Mouse (Mus musculus) left cerebral cortex, postnatal 4 days (tissue): ENCODE data around the gene Cpm. TPM values are rescaled to one million over a fixed set of nuclear protein-coding genes. Genes with fewer than 3 reads are reported as not detected.

Experiments
- DNase-seq: peaks from one replicate; pipeline ENCODE4 v3.0.0-alpha.2; 2022
- intact Hi-C: fragments of 180-260 bp; cut with DNase I; formaldehyde crosslinking; loops from one replicate; pipeline ENCODE4 v1.15.1; 2025
- total RNA-seq, 2 experiments: library from RNA; stranded (reverse); gene quantifications; 2 replicates each; pipeline ENCODE4 v1.2.3; 2021

Cpm gene
- total RNA-seq, 2 experiments from 2014 or later = 1.7 to 2.5 TPM

DNA sequence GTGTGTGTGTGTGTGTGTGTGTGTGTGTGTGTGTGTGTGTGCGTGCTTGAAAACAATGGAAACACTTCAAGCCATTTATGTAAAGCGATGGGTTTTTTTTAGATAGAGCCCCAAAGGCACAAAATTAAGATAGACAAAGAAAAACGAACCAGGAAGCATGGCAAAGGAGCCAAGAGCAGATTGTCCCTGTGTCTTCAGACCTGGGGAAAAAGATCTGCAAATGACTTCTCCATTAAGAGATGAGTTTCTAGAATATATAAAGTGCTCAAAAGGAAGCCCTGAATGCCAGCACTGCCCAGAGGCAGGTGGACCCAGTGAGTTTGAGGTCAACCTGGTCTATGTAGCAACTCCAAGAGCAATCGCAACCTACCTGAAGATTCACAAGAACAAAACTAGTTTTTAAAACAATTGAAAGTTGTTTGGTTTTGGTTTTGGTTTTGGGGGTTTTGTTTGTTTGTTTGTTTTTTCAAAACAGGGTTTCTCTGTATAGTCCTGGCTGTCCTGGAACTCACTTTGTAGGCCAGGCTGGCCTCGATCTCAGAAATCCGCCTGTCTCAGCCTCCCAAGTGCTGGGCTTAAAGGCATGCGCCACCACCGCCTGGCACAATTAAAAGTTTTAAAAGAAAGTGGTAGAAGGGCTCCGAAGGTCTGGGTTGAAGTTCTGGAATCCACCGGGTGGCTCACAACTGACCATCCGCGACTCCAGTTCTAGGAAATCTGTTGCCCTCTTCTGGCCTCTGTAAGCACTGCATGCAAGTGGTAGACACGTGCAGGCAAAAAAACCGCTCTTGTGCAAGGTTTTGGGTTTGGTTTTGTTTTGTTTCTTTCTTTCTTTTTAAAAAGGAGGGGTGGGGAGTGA, 52.9 kb downstream of the Cpm start:
- DNase-seq = peak; percentile 36
- intact Hi-C loops = no loop called here

DNA sequence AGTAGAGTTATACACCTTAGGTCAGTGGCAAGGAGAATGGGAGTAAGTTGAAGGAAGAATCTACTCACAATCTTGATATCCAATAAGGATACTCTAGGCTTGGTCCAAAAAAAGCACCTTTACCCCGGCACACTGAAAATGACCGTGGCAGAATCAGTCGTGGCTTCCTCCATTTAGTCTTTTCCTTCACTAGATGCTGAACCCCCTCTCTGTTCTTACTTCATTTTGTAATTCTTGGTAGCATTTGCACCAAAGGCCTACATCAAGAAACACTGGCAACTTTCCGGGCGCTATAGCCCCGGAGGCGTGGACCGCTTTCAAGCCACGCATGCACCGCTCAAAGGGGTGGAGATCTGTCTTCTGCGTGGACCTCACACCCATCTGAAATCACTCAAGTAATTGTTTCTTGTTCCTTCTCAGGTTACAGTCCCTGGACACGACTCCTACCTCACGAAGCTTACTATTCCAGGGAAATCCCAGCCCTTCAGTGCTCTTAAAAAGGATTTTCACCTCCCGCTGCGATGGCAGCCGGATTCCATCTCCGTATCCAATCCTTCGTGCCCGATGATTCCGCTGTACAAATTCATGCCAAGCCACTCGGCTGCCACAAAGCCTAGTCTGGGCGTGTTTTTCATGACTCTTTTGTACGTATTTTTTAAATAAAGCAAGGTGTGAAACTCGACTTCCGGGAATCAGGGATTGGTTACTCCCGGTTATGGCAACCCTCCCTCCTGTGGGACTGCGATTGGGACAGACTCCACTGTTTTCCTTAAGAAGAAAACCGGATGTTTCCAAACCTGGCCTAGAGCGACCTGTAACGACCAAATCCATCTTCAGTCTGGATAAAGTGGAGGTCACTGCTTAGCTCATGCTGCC, 53.8 kb downstream of the Cpm start:
- intact Hi-C loops = no loop called here
- no peak for DNase-seq

DNA sequence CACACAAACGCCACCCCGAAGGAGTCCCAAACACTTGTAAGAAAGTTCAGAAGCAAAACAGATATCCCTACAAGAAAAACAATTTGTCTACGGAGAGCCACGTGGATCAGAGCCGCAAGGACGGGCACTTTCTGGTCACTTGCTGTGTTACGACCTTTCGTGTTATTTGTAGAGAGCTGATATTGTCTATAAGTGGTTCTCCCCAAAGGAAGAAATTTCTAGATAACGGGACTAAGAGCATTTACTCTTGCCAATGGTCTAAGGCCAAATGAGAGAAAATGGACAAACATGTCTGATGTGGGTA, 54.4 kb downstream of the Cpm start:
- DNase-seq = no peak
- intact Hi-C loops = no loop called here

DNA sequence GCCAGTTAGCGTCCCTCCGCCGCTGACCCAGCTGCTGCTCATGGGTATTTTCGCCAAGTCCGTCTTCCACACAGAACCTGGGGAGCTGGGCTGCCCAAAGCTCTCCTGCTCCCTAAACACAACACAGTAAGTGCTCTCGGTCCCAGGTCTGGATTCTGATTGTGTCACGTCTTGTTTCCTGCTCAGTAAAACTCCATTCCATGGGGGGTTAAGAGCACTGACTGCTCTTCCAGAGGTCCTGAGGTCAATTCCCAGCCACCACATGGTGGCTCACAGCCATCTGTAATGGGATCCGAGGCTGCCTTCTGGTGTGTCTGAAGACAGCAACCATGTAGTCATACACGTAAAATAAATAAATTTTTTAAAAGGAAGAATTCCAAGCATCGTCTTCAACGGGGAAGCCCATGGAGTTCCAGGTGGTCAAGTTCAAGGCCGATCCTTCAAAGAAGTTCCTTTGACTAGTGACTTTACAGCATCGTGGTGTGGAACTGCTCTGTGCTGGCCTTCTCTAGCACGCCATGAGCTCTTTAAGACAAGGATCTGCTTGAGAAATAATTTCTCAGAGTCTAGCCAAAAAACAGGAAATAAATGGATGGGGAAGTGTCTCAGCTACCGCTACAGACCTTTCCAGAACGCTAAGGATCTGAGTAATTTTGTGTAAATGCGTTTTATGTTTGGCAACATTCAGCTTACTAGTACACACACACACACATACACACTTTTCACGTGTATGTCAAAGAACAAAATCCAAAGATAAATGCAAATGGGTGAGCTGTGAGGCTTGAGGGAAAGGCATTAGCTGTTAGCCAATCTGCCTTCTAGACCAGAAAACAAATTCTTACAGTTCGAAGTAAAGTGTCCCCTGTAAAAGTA, 55.2 kb downstream of the Cpm start:
- intact Hi-C loops = no loop called here
- no peak for DNase-seq

DNA sequence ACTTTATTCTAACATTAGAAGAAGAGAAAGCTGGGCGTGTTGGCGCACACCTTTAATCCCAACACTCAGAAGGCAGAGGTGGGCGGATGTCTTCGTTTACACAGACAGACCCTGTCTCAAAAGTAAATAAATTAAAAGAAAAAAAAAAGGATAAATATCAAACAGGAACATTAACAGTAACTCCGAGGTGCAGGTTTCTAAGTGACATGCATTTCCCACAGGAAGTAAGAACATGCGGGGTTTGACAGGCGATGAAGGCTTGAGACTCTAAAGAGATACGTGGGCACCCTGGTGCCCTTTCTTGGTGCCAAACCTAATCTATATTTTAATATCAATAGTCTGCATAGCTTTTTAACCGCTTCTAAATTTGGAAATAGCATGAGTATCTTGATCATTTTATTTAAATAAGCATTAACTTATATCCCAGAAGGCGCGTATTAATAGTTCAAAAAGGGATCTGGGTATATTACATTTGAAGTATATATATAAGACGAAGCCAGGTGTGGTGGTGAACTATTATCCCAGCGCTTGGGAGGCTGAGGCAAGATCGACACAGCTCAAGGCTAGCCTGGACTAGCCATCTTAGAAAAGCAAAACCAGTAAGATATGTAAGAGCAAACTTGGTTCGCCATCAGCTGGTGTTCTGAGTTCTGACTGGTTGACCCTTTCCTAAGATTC, 56.0 kb downstream of the Cpm start:
- intact Hi-C loops = no loop called here
- no peak for DNase-seq

DNA sequence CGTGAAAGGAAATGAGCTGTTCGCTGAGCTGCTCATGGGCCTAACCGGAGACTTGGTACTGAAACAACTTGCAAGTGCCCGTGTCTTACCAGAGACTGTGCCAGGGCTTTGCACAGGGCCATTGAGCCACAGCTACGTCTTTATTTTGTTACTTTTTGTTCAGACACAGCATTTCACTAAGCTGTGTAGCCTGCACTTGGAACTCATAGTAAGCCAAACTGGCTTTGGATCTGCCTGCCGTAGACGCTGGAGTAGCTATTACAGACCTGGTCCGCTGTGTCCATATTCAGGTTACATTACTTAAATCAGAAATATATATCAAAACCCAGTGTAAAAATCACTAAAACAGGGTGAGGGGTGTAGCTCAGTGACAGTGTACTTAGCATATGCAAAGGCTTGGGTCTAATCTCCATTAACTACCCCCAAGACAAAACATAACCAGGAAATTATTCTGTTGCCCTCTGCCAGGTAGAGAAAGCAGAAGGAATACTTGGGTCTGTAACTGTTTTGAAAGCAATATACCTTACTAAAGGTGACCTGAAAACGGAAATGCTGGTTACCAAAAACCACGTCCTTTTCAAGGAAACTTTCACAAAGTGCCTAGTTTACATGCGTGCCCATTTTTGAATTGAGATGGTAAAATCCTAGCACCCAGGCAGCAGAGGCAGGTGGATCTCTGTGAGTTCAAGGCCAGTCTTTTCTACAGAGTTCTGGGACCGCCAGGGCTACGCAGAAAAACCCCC, 56.7 kb downstream of the Cpm start:
- no peak for DNase-seq
- intact Hi-C loops = no loop called here

DNA sequence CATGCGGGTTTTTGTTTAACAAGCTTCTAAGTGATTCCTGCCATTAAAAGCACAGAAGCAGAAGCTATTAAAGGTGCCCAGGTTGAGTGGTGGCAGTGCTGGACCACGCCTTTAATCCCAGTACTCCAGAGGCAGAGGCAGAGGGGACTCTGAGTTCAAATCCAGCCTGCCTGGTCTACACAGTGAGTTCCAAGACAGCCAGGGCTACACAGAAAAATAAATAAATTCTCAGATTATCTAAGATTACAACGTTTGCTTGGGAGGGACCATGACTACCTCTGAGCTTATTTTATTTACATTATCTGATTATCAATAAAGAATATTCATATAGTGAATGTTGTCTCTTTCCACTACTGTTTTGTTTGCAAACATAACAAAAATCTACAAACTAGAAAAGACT, 57.7 kb downstream of the Cpm start:
- intact Hi-C loops = no loop called here

DNA sequence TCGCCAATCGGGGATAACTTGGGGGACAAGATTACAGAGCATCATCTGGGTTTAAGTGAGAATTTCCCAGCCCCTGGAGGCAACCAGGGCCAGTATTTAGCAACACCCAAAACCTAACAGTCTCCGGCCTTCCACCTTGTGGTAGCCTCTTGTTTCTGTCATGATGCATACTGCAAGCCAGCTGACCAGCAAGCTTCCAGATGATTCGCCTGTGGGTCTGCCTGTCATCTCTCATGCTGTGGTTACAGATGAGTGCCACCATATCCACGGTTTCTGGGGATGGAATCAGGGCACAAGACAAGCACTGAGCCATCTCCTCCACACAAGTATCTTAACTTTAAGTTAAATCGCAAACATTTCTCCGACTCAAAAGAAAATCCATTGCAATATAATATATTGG, 58.3 kb downstream of the Cpm start:
- intact Hi-C loops = no loop called here
- no peak for DNase-seq

More for the DNA sequence above, 57.7 kb downstream of the Cpm start:
- no peak for DNase-seq

DNA sequence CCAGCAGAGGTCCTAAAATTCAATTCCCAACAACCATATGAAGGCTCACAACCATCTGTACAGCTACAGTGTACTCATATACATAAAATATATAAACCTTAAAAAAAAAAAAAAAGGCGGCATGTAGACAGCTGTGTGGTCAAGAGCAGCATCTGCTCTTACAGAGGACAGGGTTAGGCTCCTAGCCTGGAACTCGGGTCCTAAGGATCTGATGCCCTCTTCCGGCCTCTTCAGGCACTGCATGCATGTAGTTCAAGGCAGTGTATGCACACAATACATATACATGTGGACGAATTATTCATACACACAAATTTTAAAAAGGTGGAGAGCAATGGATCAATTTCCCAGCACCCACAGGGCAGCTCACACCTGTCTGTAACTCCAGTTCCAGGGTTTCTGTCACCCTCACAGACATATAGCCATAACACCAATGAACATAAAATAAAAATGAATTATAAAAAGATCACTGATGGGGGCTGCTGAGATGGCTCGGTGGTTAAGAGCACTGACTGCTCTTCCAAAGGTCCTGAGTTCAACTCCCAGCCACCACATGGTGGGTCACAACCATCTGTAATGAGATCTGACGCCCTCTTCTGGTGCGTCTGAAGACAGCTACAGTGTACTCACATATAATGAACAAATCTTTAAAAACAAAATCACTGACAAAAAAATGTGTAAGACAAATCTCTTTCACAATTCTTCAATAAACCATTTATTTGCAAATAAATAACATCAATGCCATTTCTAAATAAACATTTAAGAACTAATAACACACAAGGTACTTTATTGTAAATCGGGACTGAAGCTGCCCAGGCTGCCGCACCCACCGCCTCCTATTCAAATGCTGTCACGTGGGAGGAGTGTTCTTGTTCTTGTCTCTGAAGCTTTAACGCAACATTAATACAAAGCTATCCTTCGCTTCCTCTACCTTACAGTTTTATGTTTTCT, 59.2 kb downstream of the Cpm start:
- peak; percentile 21 for DNase-seq
- intact Hi-C loops = no loop called here

DNA sequence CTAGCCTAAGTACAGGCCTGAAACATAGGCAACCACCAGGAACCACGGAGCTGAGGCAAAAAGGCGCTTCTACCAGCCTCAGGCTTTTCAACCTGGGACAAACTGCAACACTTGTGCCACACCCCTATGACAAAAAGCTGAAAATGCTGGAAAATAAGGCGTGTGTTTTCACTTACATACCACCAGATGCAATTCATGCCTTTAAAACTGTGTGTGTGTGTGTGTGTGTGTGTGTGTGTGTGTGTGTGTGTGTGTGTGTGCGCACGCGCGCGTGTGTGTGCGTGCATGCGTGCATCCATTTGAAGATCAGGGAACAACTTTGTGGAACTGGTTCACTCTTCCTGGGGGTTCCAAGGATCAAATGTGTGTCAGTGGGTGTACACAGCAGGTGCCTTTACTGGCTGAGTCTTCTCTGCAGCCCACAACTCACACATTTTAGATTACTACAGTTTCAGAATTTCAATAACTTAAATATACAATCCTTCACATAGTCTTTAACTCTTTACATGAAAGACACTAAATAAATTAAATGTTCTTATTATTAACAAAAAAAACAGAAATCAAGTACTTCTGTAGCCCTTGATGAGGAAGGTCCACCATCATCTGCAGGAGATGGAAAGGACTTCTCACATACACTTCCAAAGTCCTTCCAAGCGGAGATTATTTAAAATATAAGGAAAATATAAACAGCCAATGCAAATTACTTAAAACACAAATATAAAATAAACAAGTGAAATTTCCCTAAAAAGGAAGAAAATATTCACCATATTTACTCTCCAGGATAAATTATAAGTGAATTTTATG, 60.2 kb downstream of the Cpm start:
- DNase-seq = no peak
- intact Hi-C loops = no loop called here

DNA sequence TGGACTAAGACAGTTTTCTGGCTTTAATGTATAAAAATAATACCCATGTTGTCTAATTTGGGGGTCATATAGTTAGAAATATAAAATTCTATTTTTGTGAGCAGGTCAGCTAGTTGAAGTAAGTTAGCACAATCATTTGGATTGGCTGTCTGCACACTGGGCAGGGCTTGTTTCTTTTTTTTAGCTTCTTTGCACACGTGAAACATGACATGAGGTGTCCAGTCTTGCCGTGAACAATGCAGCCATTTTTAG, 60.7 kb downstream of the Cpm start:
- intact Hi-C loops = no loop called here
- no peak for DNase-seq

DNA sequence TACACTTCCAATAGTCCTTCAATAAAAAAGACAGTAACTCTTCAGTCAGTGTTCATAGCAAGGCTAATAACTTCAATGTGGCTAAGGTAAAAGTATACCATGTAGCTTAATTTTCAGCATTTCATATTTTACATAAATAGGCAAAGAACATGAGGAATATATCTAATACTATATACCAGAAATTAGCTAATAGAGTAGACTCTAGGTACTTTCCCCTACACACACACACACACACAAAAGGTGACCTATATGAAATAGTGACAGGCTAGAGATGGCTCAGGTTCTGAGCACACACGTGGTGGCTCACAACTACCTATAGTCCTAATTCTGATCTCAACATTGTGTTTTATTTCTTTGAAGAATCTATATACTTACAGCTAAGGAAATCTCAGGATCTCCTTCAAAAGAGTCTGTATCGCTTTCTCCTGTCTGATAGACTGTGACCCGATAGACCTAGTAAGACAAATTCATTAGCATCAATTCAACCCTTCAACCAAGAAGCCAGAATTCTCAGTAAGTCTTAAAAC, 61.5 kb downstream of the Cpm start:
- DNase-seq = no peak
- intact Hi-C loops = no loop called here

DNA sequence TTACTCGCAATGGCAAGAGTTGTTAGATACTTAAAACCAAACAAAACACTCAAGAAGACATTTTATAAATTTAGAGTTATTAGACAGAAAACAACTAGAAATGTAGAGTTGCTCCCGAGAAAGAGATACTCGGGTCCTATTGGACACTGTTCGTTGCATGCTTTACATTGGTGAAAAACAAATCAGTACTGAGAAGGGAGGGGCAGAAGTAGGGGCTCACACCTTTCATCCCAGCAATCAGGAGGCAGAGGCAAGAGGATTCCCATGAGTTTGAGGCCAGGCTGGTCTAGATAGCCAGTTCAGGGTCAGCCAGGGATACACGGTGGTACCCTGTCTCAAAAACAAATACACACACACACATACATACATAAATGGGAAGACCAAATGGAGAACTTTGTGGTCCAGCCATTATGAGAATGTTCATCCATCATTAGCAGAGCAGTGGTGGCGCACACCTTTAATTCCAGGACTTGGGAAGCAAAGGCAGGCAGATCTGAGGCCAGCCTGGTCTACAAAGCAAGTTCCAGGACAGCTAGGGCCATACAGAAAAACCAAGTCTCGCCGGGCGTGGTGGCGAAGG, 62.2 kb downstream of the Cpm start:
- DNase-seq = no peak
- intact Hi-C loops = no loop called here

DNA sequence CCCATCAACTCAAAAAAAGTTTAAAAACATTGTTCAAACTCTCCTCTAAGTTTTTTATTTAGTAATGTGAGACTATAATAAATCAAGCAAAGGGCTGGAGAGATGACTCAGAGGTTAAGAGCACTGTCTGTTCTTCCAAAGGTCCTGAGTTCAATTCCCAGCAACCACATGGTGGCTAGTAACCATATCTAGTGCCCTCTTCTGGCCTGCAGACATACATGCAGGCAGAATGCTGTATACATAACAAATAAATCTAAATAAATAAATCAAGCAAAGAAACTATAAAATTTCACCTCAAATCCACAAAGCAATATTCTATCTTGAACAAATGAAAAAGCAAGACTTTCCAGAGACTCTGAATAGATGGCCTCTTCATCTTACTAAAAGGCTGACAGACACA, 62.9 kb downstream of the Cpm start:
- intact Hi-C loops = no loop called here
- no peak for DNase-seq

DNA sequence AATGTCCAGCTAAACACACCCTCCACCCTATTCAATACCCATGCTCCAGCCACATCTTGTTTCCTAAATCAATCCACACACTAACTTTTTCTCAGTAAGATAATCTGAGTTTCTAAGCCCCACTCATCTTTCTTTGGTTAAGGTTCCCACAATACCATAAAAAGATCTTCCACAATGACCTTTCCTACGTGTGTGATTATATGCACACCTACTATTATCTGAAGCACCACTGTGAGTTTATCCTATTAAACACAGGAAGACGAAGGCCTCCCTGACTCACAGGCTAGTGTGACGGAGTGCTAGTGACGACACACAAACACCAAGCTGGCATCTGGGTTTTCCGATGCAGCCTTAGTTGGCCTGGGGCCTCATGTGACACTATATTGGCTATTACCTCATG, 63.7 kb downstream of the Cpm start:
- no peak for DNase-seq
- intact Hi-C loops = no loop called here

DNA sequence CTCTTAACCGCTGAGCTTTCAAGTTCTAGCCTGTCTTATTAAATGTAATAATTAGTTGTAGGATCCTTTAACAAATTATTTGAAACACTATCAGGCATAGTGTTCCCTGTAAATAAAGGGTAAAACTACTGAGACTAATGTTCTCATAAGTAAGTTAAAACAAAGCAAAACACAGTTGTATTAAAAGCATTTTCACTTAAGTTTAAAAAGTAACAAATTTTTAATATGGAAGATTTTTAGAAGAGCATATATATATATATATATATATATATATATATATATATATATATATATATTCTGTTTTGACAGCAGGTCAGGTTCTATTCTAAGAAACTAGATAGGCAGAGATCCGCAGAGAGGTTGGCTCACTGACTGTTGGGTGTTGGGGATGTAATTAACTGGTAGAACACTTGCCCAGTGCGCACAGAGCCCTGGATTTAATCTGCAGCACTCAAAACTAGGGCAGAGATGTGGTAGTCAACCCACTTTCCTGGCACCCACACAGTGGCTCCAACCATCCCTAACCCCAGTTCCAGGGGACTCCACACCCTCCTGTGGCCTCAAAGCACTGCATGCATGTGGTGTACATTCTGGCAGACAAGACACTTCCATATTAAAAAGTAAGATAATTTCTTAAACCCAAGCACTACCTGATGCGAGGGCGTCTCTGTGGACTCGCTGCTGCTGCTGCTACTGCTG, 65.1 kb downstream of the Cpm start:
- intact Hi-C loops = no loop called here
- no peak for DNase-seq

DNA sequence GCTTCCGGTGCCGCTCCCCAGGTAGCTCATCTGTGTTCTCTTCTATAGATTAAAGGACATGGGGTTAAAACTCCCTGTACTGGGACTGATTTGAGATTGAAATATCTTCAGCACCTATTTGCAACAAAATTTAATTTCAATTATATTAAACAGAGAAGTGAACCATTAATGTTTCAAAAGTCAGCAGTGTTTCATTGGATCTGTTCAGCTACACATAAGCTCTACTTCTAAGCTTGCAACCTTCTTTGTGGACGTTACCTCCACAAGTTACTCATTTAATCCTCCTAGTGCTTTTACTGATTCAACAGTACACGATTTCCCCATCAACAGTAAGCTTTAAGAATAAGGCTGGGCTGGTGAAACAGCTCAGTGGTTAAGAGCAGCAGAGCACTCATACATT, 65.7 kb downstream of the Cpm start:
- intact Hi-C loops = no loop called here
- no peak for DNase-seq
